Mouse (Mus musculus) cerebellum, adult 2 months (tissue): ENCODE measurements around the gene Adamtsl1.

Experiments
- CTCF ChIP-seq: fragments of 200-500 bp; IDR thresholded peaks from 2 replicates; pipeline ENCODE4 v1.5.1; 2011; ENCODE audit warnings: low read depth, mild to moderate bottlenecking, control low read depth, low read length, moderate library complexity, borderline replicate concordance; ENCODE audit not compliant: insufficient read depth
- POLR2A ChIP-seq: fragments of 200-500 bp; IDR thresholded peaks from 2 replicates; pipeline ENCODE4 v1.6.1; 2011; ENCODE audit warnings: low read length, control low read depth, borderline replicate concordance; ENCODE audit not compliant: insufficient read depth

- TF ChIP-seq POLR2A: no peak
- no peak for TF ChIP-seq CTCF
These were observed 936.5 kb downstream of the Adamtsl1 start for GRCm38 (mm10) chr4:86450468-86450867.
